Comparison of ENCODE assay signal across 8 mouse cellular contexts in the genomic region with DNA sequence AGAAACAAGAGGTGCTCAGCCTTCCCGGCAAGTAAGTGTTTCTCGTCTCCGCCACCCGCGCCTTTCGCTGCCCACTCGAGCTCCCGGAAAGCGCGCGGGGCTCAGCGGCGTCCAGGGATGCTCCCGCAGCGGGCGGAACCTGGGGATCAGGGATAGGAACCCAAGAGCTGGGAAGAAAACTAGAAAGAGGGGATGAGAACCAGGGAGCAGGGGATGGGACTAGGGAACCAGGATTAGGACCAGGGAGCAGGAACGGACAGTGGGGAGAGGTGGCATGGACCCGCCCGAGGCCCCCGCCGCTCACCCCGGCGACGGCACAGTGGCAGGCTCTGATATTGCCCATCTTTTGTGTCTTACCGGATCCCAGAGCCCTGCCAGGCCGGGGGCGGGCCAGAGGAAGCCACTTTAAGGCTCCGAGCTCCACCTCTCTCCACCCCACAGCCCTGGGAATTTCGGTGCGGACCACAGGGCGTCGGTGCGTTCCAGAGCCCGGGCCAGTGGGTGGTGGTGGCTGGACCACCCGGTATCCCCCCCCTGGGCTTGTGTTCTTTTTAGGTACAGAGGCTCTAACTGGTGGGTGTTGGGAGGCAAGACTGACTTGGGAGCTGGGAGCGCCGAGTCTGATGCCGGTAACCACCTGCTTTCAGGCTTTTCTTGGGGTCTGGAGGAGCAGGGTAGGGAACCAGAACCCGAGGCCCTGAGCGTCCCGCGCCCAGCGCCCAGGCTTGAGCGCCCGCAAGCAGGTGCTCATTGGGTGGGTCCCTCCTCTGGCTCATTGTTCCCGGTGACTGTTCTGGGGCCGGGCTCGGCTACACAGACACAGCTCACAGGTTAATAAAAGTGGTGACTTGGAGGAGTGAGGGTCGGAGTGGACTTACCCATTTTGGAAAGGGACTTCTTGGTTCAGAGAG. TPM values are rescaled to one million over a fixed set of nuclear protein-coding genes. Genes with fewer than 3 reads are reported as not detected.
DNase-seq lines count a peak whose midpoint lies in the region; ATAC-seq and TF ChIP-seq lines count a peak whose summit lies in the region.

No protein-coding gene starts in this region.

- WGBS in forebrain, embryonic 14.5 days = under 1% methylated on average over 49 of the region's 49 CpGs
- WGBS in hindbrain, postnatal 0 days = under 1% methylated on average over 46 of the region's 49 CpGs
- WGBS in liver, embryonic 12.5 days (ENCODE audit: insufficient replicate concordance) = 4% methylated on average over 49 of the region's 49 CpGs
- under 1% methylated on average over 49 of the region's 49 CpGs for WGBS in neural tube, embryonic 12.5 days

- peak; percentile 1 for DNase-seq in adrenal gland, adult 2 months
- no peak for DNase-seq in adrenal gland, postnatal 4 days (ENCODE audit: low spot score in 2 of 2)
- peak; percentile 25 for DNase-seq in brain, adult 2 months (ENCODE audit: low read depth, low spot score)
- DNase-seq in forebrain, embryonic 14.5 days (ENCODE audit: low spot score) = peak; percentile 45
- DNase-seq in hindbrain, postnatal 0 days (ENCODE audit: low spot score) = peak; percentile 65
- DNase-seq in B cell, adult 2 months = no peak

- H3K4me2 ChIP-seq in forebrain, embryonic 14.5 days (ENCODE audit: low read length) = peak overlapping the region; percentile 96
- H3K4me2 ChIP-seq in hindbrain, postnatal 0 days (ENCODE audit: low read depth, low read length) = peak overlapping the region; percentile 91
- H3K4me2 ChIP-seq in liver, embryonic 12.5 days = peak overlapping the region; percentile 58
- peak overlapping the region; percentile 91 for H3K4me2 ChIP-seq in neural tube, embryonic 12.5 days (replicated peaks)

- H3K27ac ChIP-seq in forebrain, embryonic 14.5 days (ENCODE audit: low read depth, low read length) = peak overlapping the region; percentile 44; the same call in 1 of the 2 replicates
- peak overlapping the region; percentile 74 for H3K27ac ChIP-seq in hindbrain, postnatal 0 days
- no peak overlapping the region for H3K27ac ChIP-seq in liver, embryonic 12.5 days
- no peak overlapping the region for H3K27ac ChIP-seq in neural tube, embryonic 12.5 days

- H3K9me3 ChIP-seq in forebrain, embryonic 14.5 days (replicated peaks; ENCODE audit: control insufficient read depth, low read length) = no peaks in the 10 kb centered on the region
- H3K9me3 ChIP-seq in hindbrain, postnatal 0 days (ENCODE audit: low read length) = no peaks in the 10 kb centered on the region
- no peaks in the 10 kb centered on the region for H3K9me3 ChIP-seq in liver, embryonic 12.5 days (replicated peaks)
- H3K9me3 ChIP-seq in neural tube, embryonic 12.5 days = no peaks in the 10 kb centered on the region

- ATAC-seq in forebrain, embryonic 14.5 days = peak; percentile 84
- ATAC-seq in hindbrain, postnatal 0 days = peak; percentile 87
- no peak for ATAC-seq in liver, embryonic 12.5 days
- ATAC-seq in neural tube, embryonic 12.5 days (ENCODE audit: low FRiP score, low read depth) = peak; percentile 72

- no peaks in the 10 kb centered on the region for H3K36me3 ChIP-seq in forebrain, embryonic 14.5 days (ENCODE audit: control insufficient read depth, insufficient read depth, low read length)
- H3K36me3 ChIP-seq in hindbrain, postnatal 0 days (ENCODE audit: insufficient read depth, low read length) = no peaks in the 10 kb centered on the region
- H3K36me3 ChIP-seq in liver, embryonic 12.5 days = no peaks in the 10 kb centered on the region
- H3K36me3 ChIP-seq in neural tube, embryonic 12.5 days = no peaks in the 10 kb centered on the region

- H3K4me3 ChIP-seq in forebrain, embryonic 14.5 days (ENCODE audit: low read depth, low read length) = peak overlapping the region; percentile 60
- peak overlapping the region; percentile 83 for H3K4me3 ChIP-seq in hindbrain, postnatal 0 days (ENCODE audit: low read length)
- peak overlapping the region; percentile 41 for H3K4me3 ChIP-seq in liver, embryonic 12.5 days
- peak overlapping the region; percentile 62 for H3K4me3 ChIP-seq in neural tube, embryonic 12.5 days

- no peak; the same call in 1 of the 2 replicates for TF ChIP-seq CTCF in hindbrain, postnatal 0 days (IDR thresholded peaks at IDR 0.05; ENCODE audit: low read depth)

- H3K9ac ChIP-seq in forebrain, embryonic 14.5 days (ENCODE audit: low read length) = peak overlapping the region; percentile 76
- peak overlapping the region; percentile 81 for H3K9ac ChIP-seq in hindbrain, postnatal 0 days (replicated peaks; ENCODE audit: low read length)
- peak overlapping the region; percentile 35; the same call in 1 of the 2 replicates for H3K9ac ChIP-seq in liver, embryonic 12.5 days
- peak overlapping the region; percentile 74 for H3K9ac ChIP-seq in neural tube, embryonic 12.5 days

- H3K4me1 ChIP-seq in forebrain, embryonic 14.5 days (ENCODE audit: control insufficient read depth, insufficient read depth, low read length) = 0 out of 2 replicates have a peak, but pooled peaks cover 3% of the 10 kb centered on the region
- no peaks in the 10 kb centered on the region for H3K4me1 ChIP-seq in hindbrain, postnatal 0 days (ENCODE audit: insufficient read depth, low read length)
- no peaks in the 10 kb centered on the region for H3K4me1 ChIP-seq in liver, embryonic 12.5 days
- H3K4me1 ChIP-seq in neural tube, embryonic 12.5 days = 0 out of 2 replicates have a peak, but pooled peaks cover 11% of the 10 kb centered on the region

- H3K27me3 ChIP-seq in forebrain, embryonic 14.5 days (replicated peaks; ENCODE audit: control insufficient read depth, insufficient read depth, low read length) = peaks cover 6% of the 10 kb centered on the region; the same call in 1 of the 2 replicates
- no peaks in the 10 kb centered on the region for H3K27me3 ChIP-seq in hindbrain, postnatal 0 days (ENCODE audit: insufficient read depth, low read length)
- peaks cover 34% of the 10 kb centered on the region for H3K27me3 ChIP-seq in liver, embryonic 12.5 days (replicated peaks)
- peaks cover 20% of the 10 kb centered on the region; the same call in 1 of the 2 replicates for H3K27me3 ChIP-seq in neural tube, embryonic 12.5 days (replicated peaks)

RNA-seq across cellular contexts. Expression of gene Sema6d, which starts 0.7 kb away (rescaled TPM):
- total RNA-seq in adrenal gland, adult 2 months (2021) = 1 to 10 TPM; 7.6 to 9.3 TPM
- polyA plus RNA-seq in adrenal gland, adult 2 months (2012; rRNA removed) = 6.1 and 9.0 TPM in 2 replicates
- total RNA-seq in adrenal gland, postnatal 4 days (2021) = 10 to 100 TPM; 21.3 to 27.7 TPM
- 15.7 and 19.0 TPM in 2 replicates for polyA plus RNA-seq in forebrain, embryonic 14.5 days (2014; fragmentation: Nextera tagmentation; extraction: Ambion mirVana)
- 88.1 and 90.0 TPM in 2 replicates for total RNA-seq in hindbrain, postnatal 0 days (2014; rRNA removed)
- polyA plus RNA-seq in hindbrain, postnatal 0 days (2015; fragmentation: Nextera tagmentation; extraction: Ambion mirVana) = 31.2 and 32.4 TPM in 2 replicates
- 5.9 and 6.6 TPM in 2 replicates for polyA plus RNA-seq in liver, embryonic 12.5 days (2016; fragmentation: Nextera tagmentation; extraction: Ambion mirVana)
- polyA plus RNA-seq in neural tube, embryonic 12.5 days (2016; fragmentation: Nextera tagmentation; extraction: Ambion mirVana) = 37.7 and 41.7 TPM in 2 replicates

Comparison
In these comparisons a context has a peak if more than half of its experiments do, and no peak if none do; other contexts are left out.
1. DNase-seq: peak in adrenal gland, adult 2 months (single experiment), brain, adult 2 months (single experiment), forebrain, embryonic 14.5 days (single experiment) and hindbrain, postnatal 0 days (single experiment); none in adrenal gland, postnatal 4 days (0 of 2) and B cell, adult 2 months (0 of 2).
2. H3K27ac ChIP-seq: peak in forebrain, embryonic 14.5 days (single experiment) and hindbrain, postnatal 0 days (single experiment); none in liver, embryonic 12.5 days (single experiment) and neural tube, embryonic 12.5 days (single experiment).
3. Peak in every context shown above with its lines, with median percentiles within 50 percentile points of each other: H3K4me2 ChIP-seq, H3K4me3 ChIP-seq and H3K9ac ChIP-seq.